ENCODE assay signal across 10 mouse cellular contexts in the genomic region with DNA sequence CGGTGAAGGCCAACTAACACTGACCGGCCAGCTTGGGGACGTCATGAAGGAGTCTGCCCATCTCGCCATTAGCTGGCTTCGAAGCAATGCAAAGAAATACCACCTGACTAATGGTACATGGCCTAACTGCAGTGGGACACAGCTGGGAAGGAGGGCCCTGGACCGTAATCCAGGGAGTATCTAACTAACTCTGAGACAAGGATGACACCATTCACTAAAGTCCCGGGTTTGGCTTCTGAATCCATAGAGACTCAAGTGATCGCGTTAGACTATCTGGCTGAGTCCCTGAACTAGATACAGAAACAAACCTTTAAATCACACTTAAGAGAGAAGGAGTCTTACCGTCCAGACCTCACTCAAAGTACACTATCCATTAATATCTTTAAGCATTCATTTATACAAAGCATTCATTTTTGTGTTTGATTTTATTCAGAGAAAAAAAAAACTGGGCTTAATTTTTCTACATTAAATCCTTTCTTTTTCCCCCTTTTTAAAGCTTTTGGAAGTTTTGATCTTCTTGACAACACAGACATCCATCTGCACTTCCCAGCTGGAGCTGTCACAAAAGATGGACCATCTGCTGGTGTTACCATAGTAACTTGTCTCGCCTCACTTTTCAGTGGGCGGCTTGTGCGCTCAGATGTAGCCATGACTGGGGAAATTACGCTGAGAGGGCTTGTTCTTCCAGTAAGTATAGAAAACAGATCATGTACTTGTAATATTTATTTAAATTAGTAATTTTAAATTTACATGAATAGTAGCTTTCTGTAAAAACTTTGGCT. TPM values are rescaled to one million over a fixed set of nuclear protein-coding genes. Genes with fewer than 3 reads are reported as not detected.
A peak's percentile ranks its signal among the peaks of the same experiment; 100 is the strongest.
DNase-seq lines count a peak whose midpoint lies in the region; ATAC-seq lines count a peak whose summit lies in the region.
"Had no signal": no experiment of that assay in that cellular context is flagged by ENCODE, and none has a peak within 500 bp of the region (broad histone marks: within the 10 kb centered on the region; RNA-seq: fewer than 3 reads in every experiment).

No protein-coding gene starts in this region.

- ATAC-seq in hindbrain, embryonic 14.5 days (ENCODE audit: low FRiP score), result peak; percentile 68; the same call in 1 of the 2 replicates
- ATAC-seq in midbrain, embryonic 12.5 days (ENCODE audit: low FRiP score, low read depth), result peak; percentile 78
- no peak for ATAC-seq in activated CD4-positive, CD25-positive, alpha-beta regulatory T cell, adult 4 months

- H3K9me3 ChIP-seq in hindbrain, embryonic 14.5 days (ENCODE audit: control insufficient read depth, low read length), result no peaks in the 10 kb centered on the region
- no peaks in the 10 kb centered on the region for H3K9me3 ChIP-seq in midbrain, embryonic 12.5 days
- H3K9me3 ChIP-seq: G1E; liver, embryonic 15.5 days had no signal

- no peak overlapping the region for H3K4me3 ChIP-seq in hindbrain, embryonic 14.5 days (replicated peaks; ENCODE audit: low read length)
- no peak overlapping the region for H3K4me3 ChIP-seq in midbrain, embryonic 12.5 days
- H3K4me3 ChIP-seq: liver, embryonic 15.5 days had no signal

- H3K4me1 ChIP-seq in hindbrain, embryonic 14.5 days (replicated peaks; ENCODE audit: control insufficient read depth, insufficient read depth, low read length), result peaks cover 14% of the 10 kb centered on the region; the same call in 1 of the 2 replicates
- peaks cover 16% of the 10 kb centered on the region for H3K4me1 ChIP-seq in midbrain, embryonic 12.5 days

- DNase-seq in R1 (ENCODE audit: low read depth, low spot score), result peak; percentile 23
- DNase-seq in cerebellum, postnatal 25 days, result peak; percentile 45 to 65
- DNase-seq in hindbrain, embryonic 14.5 days (ENCODE audit: low spot score), result peak; percentile 78
- DNase-seq in c-Kit-positive CD71-positive TER-119-positive erythroid progenitor cells, embryonic 14.5 days (ENCODE audit: low spot score), result no peak
- DNase-seq in kidney, postnatal 25 days, result no peak
- DNase-seq in heart, adult 8-10 months (ENCODE audit: low spot score), result no peak

- peak overlapping the region; percentile 63 for H3K27ac ChIP-seq in hindbrain, embryonic 14.5 days
- H3K27ac ChIP-seq in midbrain, embryonic 12.5 days (replicated peaks), result peak overlapping the region; percentile 69

- no peak overlapping the region for H3K4me2 ChIP-seq in hindbrain, embryonic 14.5 days (replicated peaks)
- no peak overlapping the region for H3K4me2 ChIP-seq in midbrain, embryonic 12.5 days (replicated peaks)
- H3K4me2 ChIP-seq: liver, embryonic 15.5 days had no signal

- H3K36me3 ChIP-seq in hindbrain, embryonic 14.5 days (replicated peaks; ENCODE audit: control insufficient read depth, insufficient read depth), result peaks cover 35% of the 10 kb centered on the region
- 0 out of 2 replicates have a peak, but pooled peaks cover 11% of the 10 kb centered on the region for H3K36me3 ChIP-seq in midbrain, embryonic 12.5 days

- WGBS in hindbrain, embryonic 14.5 days, result 40% methylated on average over 14 of the region's 14 CpGs
- WGBS in midbrain, embryonic 12.5 days, result 56% methylated on average over 14 of the region's 14 CpGs

- H3K9ac ChIP-seq in hindbrain, embryonic 14.5 days, result no peak overlapping the region
- no peak overlapping the region for H3K9ac ChIP-seq in midbrain, embryonic 12.5 days (replicated peaks)
- H3K9ac ChIP-seq: liver, embryonic 15.5 days had no signal

- H3K27me3 ChIP-seq in hindbrain, embryonic 14.5 days (ENCODE audit: control insufficient read depth, insufficient read depth, low read length), result no peaks in the 10 kb centered on the region
- H3K27me3 ChIP-seq in midbrain, embryonic 12.5 days, result no peaks in the 10 kb centered on the region
- H3K27me3 ChIP-seq: liver, embryonic 15.5 days had no signal

RNA-seq across cellular contexts. Expression of a gene that starts 31.9 kb away (rescaled TPM):
- 6.5 and 7.1 TPM in 2 replicates for polyA plus RNA-seq in hindbrain, embryonic 14.5 days (2014; fragmentation: Nextera tagmentation; extraction: Ambion mirVana)
- polyA plus RNA-seq in midbrain, embryonic 12.5 days (2016; fragmentation: Nextera tagmentation; extraction: Ambion mirVana), result 9.7 and 10.1 TPM in 2 replicates
- total RNA-seq in heart, adult 8-10 months (2022), result 1 to 10 TPM; 1.8 to 4.4 (median 3.0) TPM
- polyA plus RNA-seq in activated CD4-positive, CD25-positive, alpha-beta regulatory T cell, adult 4 months (2017; shearing (Covaris generic)), result not detected

RNA-seq across cellular contexts. Expression of a gene that starts 32.1 kb away (rescaled TPM):
- polyA plus RNA-seq in hindbrain, embryonic 14.5 days (2014; fragmentation: Nextera tagmentation; extraction: Ambion mirVana), result 80.1 and 84.6 TPM in 2 replicates
- 89.8 and 95.7 TPM in 2 replicates for polyA plus RNA-seq in midbrain, embryonic 12.5 days (2016; fragmentation: Nextera tagmentation; extraction: Ambion mirVana)
- total RNA-seq in heart, adult 8-10 months (2022), result 10 to 100 TPM; 11.1 to 14.3 (median 12.8) TPM
- 1 to 10 TPM; 5.6 to 8.2 TPM for polyA plus RNA-seq in activated CD4-positive, CD25-positive, alpha-beta regulatory T cell, adult 4 months (2017; shearing (Covaris generic))

Comparison
In these comparisons a context has a peak if more than half of its experiments do, and no peak if none do; other contexts are left out.
1. DNase-seq: peak in R1 (single experiment), cerebellum, postnatal 25 days (2 of 2) and hindbrain, embryonic 14.5 days (single experiment); none in c-Kit-positive CD71-positive TER-119-positive erythroid progenitor cells, embryonic 14.5 days (single experiment), kidney, postnatal 25 days (0 of 2) and heart, adult 8-10 months (single experiment).